Mouse (Mus musculus) retina, embryonic 14.5 days (tissue): ENCODE data around the gene C8a.

Experiments used
- DNase-seq: peaks from one replicate; pipeline ENCODE4 v3.0.0-alpha.2; 2015; ENCODE audit warnings: low spot score

Gene C8a

GRCm38 (mm10) chr4:104769602-104770001 lies 106.6 kb downstream of the C8a start:
- DNase-seq: no peak

- DNase-seq: no peak
These were observed 108.0 kb downstream of the C8a start for GRCm38 (mm10) chr4:104768190-104768589.

GRCm38 (mm10) chr4:104766065-104766464 lies 110.1 kb downstream of the C8a start, which contains the start of gene C8b:
C8b (plus strand) TSS chr4:104766317.
- no peak for DNase-seq
